Mouse (Mus musculus): Measurements from ENCODE around the gene Auh.

- TF ChIP-seq CTCF (conservative IDR thresholded peaks at IDR 0.05; ENCODE audit: insufficient read depth, insufficient read length, low read depth, low read length) (0 out of 2 replicates have a peak, but pooled peaks have one; percentile 1), POLR2A (IDR thresholded peaks at IDR 0.05; ENCODE audit: low read depth, low read length) (no peak)
Measured at GRCm38 (mm10) chr13:52929209-52930171, at the start of gene Auh.
